Mouse (Mus musculus) monocyte, adult 2 months (primary cell): ENCODE results near the gene Gamt.

ENCODE experiments used
- DNase-seq, 2 experiments: peaks; one replicate each; pipeline ENCODE4 v3.0.0; 2022; ENCODE audit warnings: low spot score in 2 of 2, low read depth in 1 of 2

Gamt gene

DNA sequence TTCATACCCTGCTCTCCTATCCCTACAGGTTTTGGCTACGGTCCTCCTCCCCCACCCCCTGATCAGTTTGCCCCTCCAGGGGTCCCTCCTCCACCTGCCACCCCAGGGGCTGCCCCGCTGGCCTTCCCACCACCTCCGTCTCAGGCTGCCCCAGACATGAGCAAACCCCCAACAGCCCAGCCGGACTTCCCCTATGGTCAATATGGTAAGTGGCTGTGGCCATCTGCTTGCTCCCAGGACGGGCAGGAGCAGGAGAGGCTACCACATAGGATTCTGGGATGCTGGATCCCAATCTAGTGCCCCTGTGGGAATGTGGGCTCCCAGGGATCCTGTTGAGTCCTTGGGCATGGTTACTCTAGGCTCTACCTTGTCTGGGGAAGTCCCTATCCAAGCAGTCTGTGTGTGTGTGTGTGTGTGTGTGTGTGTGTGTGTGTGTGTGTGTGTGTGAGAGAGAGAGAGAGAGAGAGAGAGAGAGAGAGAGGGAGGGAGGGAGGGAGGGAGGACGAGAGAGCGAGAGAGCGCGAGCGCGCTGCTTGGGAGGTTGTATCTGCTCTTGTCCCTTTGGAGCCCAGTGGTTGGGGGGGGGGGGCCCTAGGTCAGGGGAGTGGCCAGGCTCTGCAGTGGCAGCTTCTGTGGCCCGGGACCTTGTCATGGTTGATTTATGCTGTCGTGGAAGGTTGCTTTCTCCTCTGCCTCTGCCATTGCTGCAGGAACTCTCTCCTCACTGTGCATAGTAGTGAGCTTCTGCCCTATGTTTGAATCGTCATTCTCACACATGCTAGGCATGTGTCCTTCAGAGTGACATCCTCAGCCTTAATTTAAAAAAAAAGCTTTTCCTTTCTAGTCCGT lies 24.6 kb upstream of the Gamt start:
- no peak for DNase-seq

DNA sequence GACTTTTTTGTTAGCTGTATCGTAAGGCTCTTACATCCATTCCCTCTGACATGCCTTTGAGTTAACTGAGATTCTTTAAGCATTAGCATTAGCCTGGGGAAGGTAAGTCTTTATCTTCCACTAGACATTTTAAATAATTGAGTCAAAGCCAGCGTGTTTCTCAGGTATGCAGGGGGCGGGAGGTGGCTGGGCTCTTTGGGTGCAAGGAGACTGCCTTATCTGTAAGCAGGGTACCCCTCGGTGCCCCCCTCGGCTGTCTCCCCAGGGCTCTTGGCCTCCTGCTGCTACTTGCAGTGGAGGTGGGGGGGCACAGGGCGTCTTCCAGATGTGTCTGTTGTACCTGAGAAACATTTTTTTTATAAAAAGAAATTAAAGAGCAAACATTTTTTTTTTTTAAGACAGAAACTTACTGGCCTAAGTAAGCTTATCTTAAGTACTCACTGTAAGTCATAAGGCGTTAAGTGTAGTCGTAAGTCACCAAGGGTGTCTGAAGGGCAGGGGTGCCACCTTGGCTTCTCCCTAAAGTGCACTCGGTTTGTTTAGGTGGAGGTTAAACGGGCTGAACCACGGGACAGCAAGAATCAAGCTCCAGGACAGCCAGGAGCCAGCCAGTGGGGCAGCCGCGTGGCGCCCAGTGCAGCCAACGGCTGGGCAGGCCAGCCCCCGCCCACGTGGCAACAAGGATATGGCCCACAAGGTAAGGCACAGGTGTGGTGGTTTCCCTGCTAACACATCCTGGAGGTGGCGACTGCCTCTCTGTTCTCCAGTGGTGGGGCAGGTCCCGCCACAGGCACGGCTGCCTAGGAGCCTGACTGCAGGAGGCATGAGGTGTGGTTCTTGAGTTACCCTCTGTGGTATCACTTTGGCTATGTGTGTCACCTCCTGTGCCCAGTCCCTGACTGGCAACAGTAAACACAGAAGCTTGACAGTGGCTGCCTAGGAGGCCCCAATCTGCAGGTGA lies 21.9 kb upstream of the Gamt start:
- no peak for DNase-seq

DNA sequence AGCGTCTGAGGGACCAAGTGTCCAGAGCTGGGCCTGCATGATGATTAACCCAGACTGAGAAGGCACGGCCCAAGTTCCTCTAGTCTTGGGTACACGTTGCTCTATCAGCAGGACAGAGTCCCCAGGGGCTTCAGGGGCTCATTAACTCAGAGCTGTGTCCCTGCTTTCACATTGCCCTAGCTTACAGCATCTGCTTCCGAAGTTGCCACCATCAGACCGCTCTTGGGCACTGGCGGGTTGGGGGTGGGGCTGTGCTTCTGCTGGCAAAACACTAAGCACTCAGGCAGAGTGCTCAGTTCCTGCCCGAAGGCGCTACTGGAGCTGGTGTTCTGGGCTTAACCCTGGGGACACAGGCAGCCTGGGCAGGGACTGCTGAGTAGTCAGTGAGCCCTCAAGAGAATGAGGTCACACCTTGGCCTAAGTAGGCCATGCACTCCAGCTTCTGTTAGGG lies 21.1 kb upstream of the Gamt start:
- DNase-seq = no peak

GRCm38 (mm10) chr10:80281304-80281703 lies 20.5 kb upstream of the Gamt start:
- no peak for DNase-seq

- no peak for DNase-seq
Observed at GRCm38 (mm10) chr10:80279273-80279672, 18.5 kb upstream of the Gamt start.

GRCm38 (mm10) chr10:80278390-80278789 lies 17.6 kb upstream of the Gamt start:
- no peak for DNase-seq

- no peak for DNase-seq
Observed at GRCm38 (mm10) chr10:80276238-80276637, 15.4 kb upstream of the Gamt start.

- DNase-seq = no peak
Observed at GRCm38 (mm10) chr10:80273847-80274246, 13.0 kb upstream of the Gamt start.

DNA sequence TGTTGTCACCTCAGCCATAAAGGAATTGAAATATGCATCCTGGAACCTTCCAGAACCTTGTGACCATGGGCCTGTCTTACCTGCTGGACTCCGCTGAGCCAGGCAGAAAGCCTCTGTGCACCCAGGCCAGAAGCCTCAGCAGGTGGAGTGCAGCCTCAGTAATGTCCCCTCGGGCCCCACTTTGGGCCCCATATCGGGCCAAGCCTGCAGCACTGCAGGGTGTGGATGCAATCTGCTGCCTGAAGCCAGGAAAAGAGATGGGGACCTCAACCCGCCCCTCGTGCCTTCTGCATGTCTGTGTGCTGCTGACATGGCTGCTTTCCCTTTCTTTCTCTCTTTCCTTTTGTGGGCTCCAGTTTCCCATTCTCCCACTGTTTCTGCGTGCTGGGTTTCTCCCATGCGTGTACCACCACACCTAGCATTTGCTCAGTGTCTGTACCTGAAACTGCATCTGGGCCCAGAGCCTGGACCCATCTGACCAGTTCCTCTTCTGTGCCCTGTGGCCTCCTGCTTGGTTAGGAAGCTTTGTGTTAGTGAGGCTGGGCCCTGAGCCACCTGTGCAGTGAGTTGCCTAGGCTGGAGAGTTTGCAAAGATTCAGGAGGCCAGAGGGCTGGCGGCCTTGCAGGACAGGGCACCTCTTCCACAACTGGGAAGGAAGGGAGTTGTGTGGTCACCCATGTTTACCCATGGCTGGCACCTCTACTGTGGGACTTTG lies 11.2 kb upstream of the Gamt start:
- no peak for DNase-seq

DNA sequence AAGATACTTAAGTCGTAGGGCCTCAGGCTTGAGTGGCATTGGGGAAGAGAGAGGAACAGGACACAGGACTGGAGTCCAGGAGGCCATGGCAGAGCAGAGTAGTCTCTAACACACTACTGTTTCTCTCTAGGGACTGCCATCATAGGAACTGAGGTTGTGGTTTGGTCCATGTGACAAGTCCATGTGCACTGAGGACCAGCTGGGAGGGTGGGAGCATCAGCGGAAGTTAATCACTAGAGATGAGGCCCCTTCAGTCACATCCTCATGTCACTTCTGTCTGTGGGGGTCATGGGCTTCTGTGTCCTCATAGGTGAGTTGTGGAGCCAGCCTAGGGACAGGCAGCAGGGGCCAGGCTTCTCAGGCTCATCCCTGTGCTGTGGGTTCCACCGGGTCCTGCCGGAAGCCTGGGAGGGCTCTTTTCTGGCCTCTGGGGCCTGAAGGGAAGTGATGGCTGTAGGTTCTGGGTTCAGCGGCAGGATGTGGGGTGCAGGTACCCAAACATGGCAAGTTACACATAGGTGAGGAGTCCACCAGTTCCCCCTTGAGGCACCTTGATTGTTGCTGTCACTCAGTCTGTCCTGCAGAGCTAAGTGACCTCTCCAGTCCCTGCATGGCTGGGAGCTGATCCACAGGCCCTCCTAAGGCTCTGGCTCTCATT lies 10.5 kb upstream of the Gamt start:
- no peak for DNase-seq

DNA sequence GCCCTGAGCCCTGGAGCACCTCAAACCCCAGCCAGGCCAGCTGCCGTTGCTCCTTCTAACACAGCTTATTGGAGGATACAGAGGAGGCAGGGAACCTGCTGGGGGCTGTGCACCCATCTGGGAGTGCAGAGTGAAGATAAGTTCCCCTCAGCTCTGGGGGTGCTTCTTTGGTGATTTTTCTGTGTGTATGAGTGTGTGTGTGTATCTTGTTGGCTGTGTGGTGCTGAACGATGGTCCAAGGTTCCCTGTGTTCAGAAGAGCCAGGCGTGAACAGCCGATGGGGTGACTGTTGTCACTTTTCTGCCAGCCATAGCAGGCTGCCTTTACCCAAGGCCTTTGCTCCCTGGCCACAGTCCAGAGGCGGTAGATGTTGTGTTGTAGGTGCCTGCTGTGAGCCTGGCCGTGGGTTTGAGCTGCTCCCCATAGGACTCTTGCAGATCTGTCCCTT lies 9.9 kb upstream of the Gamt start:
- DNase-seq = no peak

GRCm38 (mm10) chr10:80270099-80270498 lies 9.3 kb upstream of the Gamt start:
- no peak for DNase-seq

DNA sequence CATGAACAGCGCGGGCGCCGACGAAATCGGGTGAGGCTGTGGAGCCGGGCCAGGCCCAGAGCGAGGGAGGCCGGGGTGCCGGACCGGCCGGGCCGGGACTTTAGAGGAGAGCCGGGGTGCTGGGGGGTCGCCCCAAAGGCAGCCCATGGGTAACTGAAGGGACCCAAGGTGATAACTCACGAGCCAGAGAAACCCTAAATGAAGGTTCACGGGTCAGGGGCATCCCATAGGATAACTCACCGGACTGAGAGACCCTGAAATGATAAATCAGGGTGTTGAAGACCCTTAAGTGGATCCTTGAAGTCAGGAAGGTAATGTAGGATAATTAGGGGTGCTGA lies 4.3 kb upstream of the Gamt start:
- no peak for DNase-seq

DNA sequence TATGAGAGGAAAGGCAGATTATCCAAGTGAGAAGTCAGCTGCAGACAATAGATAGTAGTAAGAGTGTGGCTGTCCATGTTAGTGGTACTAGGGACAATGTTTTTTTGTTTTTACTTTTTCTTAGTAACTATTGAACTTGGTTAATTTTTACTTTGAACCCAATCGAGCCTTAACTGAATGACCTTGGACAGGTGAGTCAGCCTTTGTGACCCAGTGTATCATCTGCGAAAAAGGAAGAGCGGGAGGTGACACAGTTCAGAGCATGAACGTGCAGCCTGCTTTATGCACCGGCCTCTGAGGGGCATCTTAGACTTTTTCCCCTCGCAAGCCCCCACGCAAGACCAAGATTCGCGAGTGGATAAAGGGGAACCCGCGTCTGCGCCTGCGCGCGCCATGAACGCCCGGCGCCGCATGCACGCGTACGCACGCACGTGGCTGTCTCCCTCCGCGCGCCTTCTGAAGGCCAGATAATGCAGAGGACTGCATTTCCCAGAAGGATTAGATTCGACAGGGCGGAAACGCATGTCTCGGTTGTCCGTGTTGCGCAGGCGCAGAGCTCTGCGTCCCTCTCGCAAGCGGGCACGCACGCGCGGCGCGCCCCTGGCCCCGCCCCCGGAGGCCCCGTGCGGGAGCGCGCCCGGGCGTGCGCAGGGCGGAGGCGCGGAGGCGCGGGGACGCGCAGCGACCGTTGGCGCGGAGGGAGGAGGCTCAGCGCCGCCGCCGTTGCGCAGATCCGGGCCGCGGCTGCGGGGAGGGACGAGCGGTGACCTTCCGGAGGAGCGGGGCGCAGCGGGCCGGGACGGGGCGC lies 3.7 kb upstream of the Gamt start:
- peak; percentile 95 to 96 for DNase-seq

DNA sequence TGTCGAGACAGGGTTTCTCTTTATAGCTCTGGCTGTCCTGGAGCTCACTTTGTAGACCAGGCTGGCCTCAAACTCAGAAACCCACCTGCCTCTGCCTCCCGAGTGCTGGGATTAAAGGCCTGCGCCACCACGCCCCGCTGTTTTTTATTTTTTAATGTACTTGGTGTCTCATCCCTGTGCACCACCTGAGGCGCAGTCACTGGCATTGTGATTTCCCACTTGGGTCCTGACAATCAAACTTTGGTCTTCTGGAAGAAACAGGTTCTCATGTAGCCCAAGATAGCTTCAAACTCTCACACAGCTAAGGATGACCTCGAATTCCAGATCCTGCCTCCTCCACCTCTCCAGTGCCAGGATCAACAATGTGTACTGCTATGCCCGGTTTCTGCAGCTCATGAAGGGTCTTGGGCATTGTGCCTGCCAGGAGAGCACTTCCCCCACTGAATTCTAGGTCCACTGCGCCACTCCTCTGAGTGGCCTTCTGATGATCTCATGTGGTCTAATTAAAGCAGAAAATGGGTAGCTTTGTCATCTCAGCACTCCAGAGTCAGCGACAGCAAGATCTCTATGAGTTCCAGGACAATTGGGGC lies 2.1 kb upstream of the Gamt start:
- no peak for DNase-seq

GRCm38 (mm10) chr10:80262169-80262568 lies 1.4 kb upstream of the Gamt start:
- no peak for DNase-seq

- peak; percentile 94 for DNase-seq
Observed at GRCm38 (mm10) chr10:80261585-80261968, 765 bp upstream of the Gamt start.

DNA sequence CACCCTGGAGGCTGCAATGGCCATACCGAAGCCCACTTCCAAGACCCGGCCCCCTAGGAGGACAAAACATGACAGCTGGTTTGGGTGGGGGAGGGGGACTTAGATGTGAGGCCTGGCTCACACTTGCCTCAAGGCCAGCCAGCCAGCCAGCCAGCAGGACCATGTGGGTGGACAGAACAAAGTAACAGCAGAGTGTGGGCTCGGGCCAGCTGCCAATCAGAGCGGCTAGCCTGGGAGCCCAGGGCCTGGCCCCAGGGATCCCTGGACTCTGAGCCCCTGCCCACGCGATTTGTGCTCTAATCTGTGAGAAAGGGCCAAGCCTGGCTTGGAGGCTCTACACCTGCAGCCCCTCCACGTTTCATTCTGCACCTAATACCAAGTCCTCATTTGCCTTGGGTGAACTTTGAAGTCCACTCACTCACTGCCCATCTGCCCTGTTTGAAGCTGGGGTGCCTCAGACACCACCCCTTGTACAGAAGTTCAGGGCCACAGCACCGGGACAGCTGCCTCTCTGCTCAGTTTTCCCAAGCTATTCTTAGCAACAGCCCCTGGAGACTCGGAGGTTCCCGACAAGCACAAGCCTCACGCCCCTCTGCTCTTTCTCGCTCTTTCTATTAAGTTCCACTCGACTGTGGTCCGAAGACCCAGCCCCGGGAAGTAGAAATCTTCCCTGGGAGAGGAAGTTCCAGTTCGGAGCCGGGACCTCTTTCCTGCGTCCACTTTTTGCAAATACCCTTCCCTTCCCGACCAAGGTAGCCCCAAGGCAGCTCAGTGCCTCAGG lies 761 bp downstream of the Gamt start:
- no peak for DNase-seq

DNA sequence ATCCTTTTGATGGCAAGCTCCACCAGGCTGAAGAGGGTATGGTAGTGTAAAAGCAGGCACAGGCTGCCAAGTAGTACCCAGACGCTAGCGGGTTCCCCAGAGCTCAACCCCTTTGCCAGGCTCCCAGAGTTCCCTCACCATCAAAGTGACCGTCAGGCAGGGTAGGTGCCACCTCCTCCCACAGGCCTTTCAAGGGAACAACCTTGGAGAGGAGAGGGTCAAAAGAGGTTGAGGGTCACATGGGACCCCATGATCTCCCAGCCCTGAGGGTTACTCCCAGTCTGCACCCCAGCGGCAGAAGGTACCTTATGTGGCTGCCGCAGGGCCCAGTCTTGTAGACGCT lies 1.4 kb downstream of the Gamt start:
- no peak for DNase-seq
